Mouse (Mus musculus) CH12.LX (cell line): Measurements from ENCODE around the gene Nhsl1. TPM values are rescaled to one million over a fixed set of nuclear protein-coding genes. Genes with fewer than 3 reads are reported as not detected.

Source experiments
- DNase-seq: peaks from one replicate; pipeline ENCODE4 v3.0.0-alpha.2; 2013; ENCODE audit errors: extremely low read depth
- H3K27ac ChIP-seq: 2 replicates; pipeline ENCODE4 v1.5.1; 2012; ENCODE audit warnings: low read depth, mild to moderate bottlenecking, control low read depth, moderate library complexity; ENCODE audit not compliant: insufficient read depth
- H3K27me3 ChIP-seq: replicated peaks from 2 replicates; pipeline ENCODE3; 2012; ENCODE audit warnings: inconsistent platforms
- H3K36me3 ChIP-seq, 2 experiments: replicated peaks in 1 of 2; 2 replicates each; pipeline versions ENCODE3 to v1.6.1; 2012; ENCODE audit warnings: inconsistent platforms in 1 of 2, low read length in 1 of 2, mild to moderate bottlenecking in 1 of 2, mixed read lengths in 1 of 2, moderate library complexity in 1 of 2; ENCODE audit not compliant: control insufficient read depth in 1 of 2, insufficient read depth in 1 of 2
- H3K4me1 ChIP-seq, 2 experiments: 2 replicates each; pipeline ENCODE4 v1.6.1; 2012; ENCODE audit warnings: inconsistent platforms in 1 of 2, moderate library complexity in 1 of 2; ENCODE audit not compliant: insufficient read depth in 2 of 2, control insufficient read depth in 1 of 2
- H3K4me2 ChIP-seq: 2 replicates; pipeline ENCODE4 v1.6.1; 2012; ENCODE audit warnings: low read depth, mild to moderate bottlenecking, control low read depth; ENCODE audit not compliant: poor library complexity, insufficient read depth, severe bottlenecking
- H3K4me3 ChIP-seq, 3 experiments: fragments of 150-350 bp in 1 of 3; sonication (generic) in 1 of 3; replicated peaks in 1 of 3; 2 replicates each; pipeline versions ENCODE3 to v1.5.1; 2011 to 2012; ENCODE audit warnings: low read depth in 2 of 3, low read length in 2 of 3, mild to moderate bottlenecking in 2 of 3, moderate library complexity in 2 of 3, control low read depth in 1 of 3, improper control_type of control experiment in 1 of 3, inconsistent platforms in 1 of 3, mixed read lengths in 1 of 3; ENCODE audit not compliant: poor library complexity in 1 of 3
- H3K79me2 ChIP-seq: replicated peaks from 2 replicates; pipeline ENCODE4 v1.6.1; 2012; ENCODE audit warnings: mild to moderate bottlenecking, moderate library complexity; ENCODE audit not compliant: control insufficient read depth, poor library complexity, insufficient read depth, severe bottlenecking; ENCODE audit errors: extremely low read depth
- H3K9ac ChIP-seq: 2 replicates; pipeline ENCODE4 v1.6.1; 2012; ENCODE audit warnings: low read depth, mild to moderate bottlenecking, control low read depth, moderate library complexity; ENCODE audit not compliant: insufficient read depth
- H3K9me3 ChIP-seq: replicated peaks from 2 replicates; pipeline ENCODE3; 2012; ENCODE audit warnings: low read length, inconsistent platforms, mixed read lengths
- BHLHE40 ChIP-seq: IDR thresholded peaks from 2 replicates; pipeline ENCODE4 v1.6.1; 2011; ENCODE audit warnings: mild to moderate bottlenecking, low read depth, low read length, improper control_type of control experiment
- CHD1 ChIP-seq: IDR thresholded peaks from 2 replicates; pipeline ENCODE4 v1.6.1; 2012; ENCODE audit warnings: low read depth, low read length, improper control_type of control experiment, inconsistent platforms
- CHD2 ChIP-seq: IDR thresholded peaks from 2 replicates; pipeline ENCODE4 v1.6.1; 2011; ENCODE audit warnings: low read length, improper control_type of control experiment
- CTCF ChIP-seq, 2 experiments: IDR thresholded peaks in 1 of 2; conservative IDR thresholded peaks in 1 of 2; 2 replicates each; pipeline ENCODE4 v1.5.1; 2011 to 2012; ENCODE audit warnings: low read depth in 2 of 2, low read length in 2 of 2, improper control_type of control experiment in 1 of 2, inconsistent platforms in 1 of 2, mild to moderate bottlenecking in 1 of 2, moderate library complexity in 1 of 2
- GABPA ChIP-seq: IDR thresholded peaks from 2 replicates; pipeline ENCODE4 v1.6.1; 2012; ENCODE audit warnings: low read depth, low read length, improper control_type of control experiment, inconsistent platforms; ENCODE audit not compliant: insufficient replicate concordance
- IRF4 ChIP-seq: IDR thresholded peaks from 2 replicates; pipeline ENCODE4 v1.6.1; 2014; ENCODE audit warnings: low read depth, mild to moderate bottlenecking, inconsistent platforms, low read length, improper control_type of control experiment
- JUN ChIP-seq: IDR thresholded peaks from 2 replicates; pipeline ENCODE4 v1.6.1; 2011; ENCODE audit warnings: low read depth, mild to moderate bottlenecking, low read length, improper control_type of control experiment, moderate library complexity; ENCODE audit not compliant: insufficient read depth
- JUND ChIP-seq: conservative IDR thresholded peaks from 2 replicates; pipeline ENCODE4 v1.6.1; 2011; ENCODE audit warnings: low read depth, low read length, improper control_type of control experiment
- MAFK ChIP-seq: IDR thresholded peaks from 2 replicates; pipeline ENCODE4 v1.6.1; 2011; ENCODE audit warnings: low read length, improper control_type of control experiment; ENCODE audit not compliant: insufficient replicate concordance
- MAX ChIP-seq: IDR thresholded peaks from 2 replicates; pipeline ENCODE4 v1.6.1; 2011; ENCODE audit warnings: low read length, improper control_type of control experiment
- MEF2A ChIP-seq: IDR thresholded peaks from 2 replicates; pipeline ENCODE4 v1.6.1; 2014; ENCODE audit warnings: low read depth, mild to moderate bottlenecking, inconsistent platforms, low read length, improper control_type of control experiment, borderline replicate concordance
- MYC ChIP-seq: IDR thresholded peaks from 2 replicates; pipeline ENCODE4 v1.6.1; 2011; ENCODE audit warnings: low read depth, mild to moderate bottlenecking, improper control_type of control experiment, low read length
- NRF1 ChIP-seq: IDR thresholded peaks from 2 replicates; pipeline ENCODE4 v1.6.1; 2014; ENCODE audit warnings: low read depth, mild to moderate bottlenecking, inconsistent platforms, low read length, improper control_type of control experiment, moderate library complexity
- PAX5 ChIP-seq: IDR thresholded peaks from 2 replicates; pipeline ENCODE4 v1.6.1; 2012; ENCODE audit warnings: low read length, inconsistent platforms, mixed read lengths
- POLR2AphosphoS2 ChIP-seq: IDR thresholded peaks from 2 replicates; pipeline ENCODE4 v1.6.1; 2011; ENCODE audit warnings: low read depth, low read length, improper control_type of control experiment
- SIN3A ChIP-seq: IDR thresholded peaks from 2 replicates; pipeline ENCODE4 v1.6.1; 2012; ENCODE audit warnings: low read length, improper control_type of control experiment, inconsistent platforms
- SMC3 ChIP-seq: IDR thresholded peaks from 2 replicates; pipeline ENCODE4 v1.6.1; 2011; ENCODE audit warnings: low read depth, low read length, improper control_type of control experiment
- TCF12 ChIP-seq: IDR thresholded peaks from 2 replicates; pipeline ENCODE4 v1.6.1; 2014; ENCODE audit warnings: low read depth, mild to moderate bottlenecking, inconsistent platforms, low read length, improper control_type of control experiment
- UBTF ChIP-seq: IDR thresholded peaks from 2 replicates; pipeline ENCODE4 v1.6.1; 2012; ENCODE audit warnings: low read depth, mild to moderate bottlenecking, inconsistent platforms, low read length, improper control_type of control experiment, moderate library complexity
- USF1 ChIP-seq: IDR thresholded peaks from 2 replicates; pipeline ENCODE4 v1.6.1; 2014; ENCODE audit warnings: low read depth, mild to moderate bottlenecking, inconsistent platforms, low read length, improper control_type of control experiment
- USF2 ChIP-seq: conservative IDR thresholded peaks from 2 replicates; pipeline ENCODE4 v1.6.1; 2011; ENCODE audit warnings: low read depth, low read length, improper control_type of control experiment
- ZKSCAN1 ChIP-seq: IDR thresholded peaks from 2 replicates; pipeline ENCODE4 v1.6.1; 2012; ENCODE audit warnings: low read depth, inconsistent platforms, low read length, improper control_type of control experiment, borderline replicate concordance
- ZNF384 ChIP-seq: IDR thresholded peaks from 2 replicates; pipeline ENCODE4 v1.6.1; 2012; ENCODE audit warnings: low read depth, low read length, improper control_type of control experiment, inconsistent platforms
- dilution Hi-C: fragments of 300-500 bp; cut with MboI; formaldehyde crosslinking; loops from 2 replicates; pipeline ENCODE4 v1.14.3; 2020; ENCODE audit warnings: low sequenced_read_pairs; ENCODE audit not compliant: extremely low pct_unique_long_range_greater_than_20kb, extremely low pct_ligation_motif_present
- in situ Hi-C: fragments of 300-500 bp; cut with MboI; formaldehyde crosslinking; loops from 3 replicates; pipeline ENCODE4 v1.14.3; 2019; ENCODE audit warnings: low sequenced_read_pairs, low pct_ligation_motif_present, low pct_unique_long_range_greater_than_20kb, mixed read lengths
- polyA plus RNA-seq: library from polyadenylated mRNA; unstranded; fragments of >175 nt; gene quantifications from 2 replicates; pipeline ENCODE4 v1.2.1, GENCODE M21; 2012; ENCODE audit warnings: low read depth; ENCODE audit not compliant: insufficient read length
- total RNA-seq, 2 experiments: library from RNA; depleted of rRNA; stranded (reverse); fragments of 300-350 nt in 1 of 2; fragments of >200 nt in 1 of 2; gene quantifications; 2 replicates each; pipeline ENCODE4 v1.2.3; 2012 to 2014

Gene Nhsl1
- total and polyA plus RNA-seq, 3 experiments: 0.13 to 0.19 (median 0.15) TPM

DNA sequence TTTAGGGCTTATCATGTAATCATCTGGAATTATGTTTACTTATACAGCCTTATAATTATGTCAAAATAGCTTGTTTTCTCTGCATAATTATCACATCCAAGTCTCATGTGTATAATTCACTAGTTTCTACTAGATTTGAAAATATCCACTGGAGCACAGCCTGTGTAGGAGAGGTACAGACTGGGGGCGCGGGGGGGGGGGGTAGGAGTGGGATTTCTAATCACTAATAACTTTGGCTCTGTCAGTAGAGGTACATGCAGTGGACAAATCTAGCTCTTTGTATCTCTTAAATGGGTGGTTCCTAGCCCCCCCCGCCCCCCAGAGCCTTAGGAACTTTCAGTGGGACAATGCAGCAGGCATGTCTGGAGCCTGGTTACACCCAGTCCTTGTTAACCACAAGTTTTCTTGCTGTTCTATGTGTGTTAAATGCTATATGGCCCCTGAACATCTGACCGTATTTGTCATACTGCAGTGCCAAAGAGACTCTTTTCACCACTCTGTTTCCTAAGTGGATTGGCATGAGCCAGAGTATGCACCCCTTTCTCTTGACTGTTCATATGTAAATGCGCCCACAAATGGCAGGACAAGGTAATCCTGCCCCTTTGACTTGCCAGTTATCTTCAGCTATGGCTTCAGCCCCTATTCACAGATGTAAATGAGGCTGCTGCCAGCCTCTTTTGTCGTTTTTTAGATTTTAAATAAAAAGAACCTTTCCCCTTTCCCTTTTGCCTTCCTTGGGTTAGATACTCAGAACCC is 127.0 kb downstream of the Nhsl1 start:
- no peak overlapping the region for H3K9ac ChIP-seq
- dilution Hi-C loops: no loop called here
- no peak overlapping the region for H3K4me3 ChIP-seq
- no peaks in the 10 kb centered on the region for H3K4me1 ChIP-seq
- H3K27me3 ChIP-seq: no peaks in the 10 kb centered on the region
- H3K79me2 ChIP-seq: no peaks in the 10 kb centered on the region
- in situ Hi-C loops: no loop called here
- no peaks in the 10 kb centered on the region for H3K36me3 ChIP-seq
- no peak overlapping the region for H3K27ac ChIP-seq
- DNase-seq: no peak
- H3K4me2 ChIP-seq: no peak overlapping the region
- TF ChIP-seq USF1: no peak
- TF ChIP-seq SIN3A: no peak
- TF ChIP-seq ZKSCAN1: no peak
- TF ChIP-seq MAFK: no peak
- TF ChIP-seq POLR2AphosphoS2: no peak
- TF ChIP-seq MYC: no peak
- TF ChIP-seq PAX5: no peak
- no peak for TF ChIP-seq CHD1
- TF ChIP-seq MEF2A: no peak
- no peak for TF ChIP-seq NRF1
- TF ChIP-seq SMC3: no peak
- no peak for TF ChIP-seq IRF4
- no peak for TF ChIP-seq CHD2
- TF ChIP-seq UBTF: no peak
- TF ChIP-seq ZNF384: no peak
- no peak for TF ChIP-seq TCF12
- no peak for TF ChIP-seq GABPA
- TF ChIP-seq CTCF (conservative IDR thresholded peaks at IDR 0.05 in 1 of 2, IDR thresholded peaks at IDR 0.05 in 1 of 2; ENCODE audit: low read depth in 2 of 2, low read length in 2 of 2): no peak
- no peaks in the 10 kb centered on the region for H3K9me3 ChIP-seq

DNA sequence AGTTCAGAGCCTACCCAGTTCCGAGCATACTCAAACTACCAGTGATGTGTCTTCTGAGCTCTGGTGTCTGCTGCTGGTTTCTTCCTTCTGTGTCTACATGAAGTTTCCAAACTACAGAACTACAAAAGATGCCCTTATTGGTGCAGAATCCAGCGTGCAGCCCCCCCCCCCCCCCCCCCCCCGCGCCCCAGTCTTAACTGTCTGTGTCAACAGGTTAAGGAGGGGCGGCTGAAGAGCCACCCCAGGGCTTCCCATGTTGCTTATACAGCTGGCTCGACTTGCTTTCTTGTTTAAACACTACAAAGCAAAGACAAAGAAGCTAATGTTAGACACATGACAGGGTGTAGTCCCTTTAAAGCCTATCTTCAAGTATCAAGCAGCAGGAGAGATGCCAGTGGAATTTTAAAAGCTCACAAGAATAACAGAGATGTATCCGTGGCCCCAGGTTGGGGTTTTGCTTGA is 127.6 kb downstream of the Nhsl1 start:
- no peaks in the 10 kb centered on the region for H3K27me3 ChIP-seq
- no peaks in the 10 kb centered on the region for H3K79me2 ChIP-seq
- H3K4me1 ChIP-seq: no peaks in the 10 kb centered on the region
- H3K27ac ChIP-seq: no peak overlapping the region
- dilution Hi-C loops: no loop called here
- no peak for TF ChIP-seq BHLHE40
- TF ChIP-seq ZKSCAN1: no peak
- no peak for TF ChIP-seq JUND
- TF ChIP-seq MAX: no peak
- TF ChIP-seq JUN: no peak
- TF ChIP-seq GABPA: no peak
- TF ChIP-seq USF2: no peak
- TF ChIP-seq, all 38 proteins: peak for 0
- H3K4me3 ChIP-seq: no peak overlapping the region
- no peak for DNase-seq
- no peaks in the 10 kb centered on the region for H3K36me3 ChIP-seq
- H3K4me2 ChIP-seq: no peak overlapping the region
- H3K9me3 ChIP-seq: no peaks in the 10 kb centered on the region
- in situ Hi-C loops: no loop called here
- H3K9ac ChIP-seq: no peak overlapping the region
